Mouse (Mus musculus) stomach, postnatal 0 days (tissue): Measurements from ENCODE around the gene Mdga2.

ENCODE experiments used
- CTCF ChIP-seq: IDR thresholded peaks from 2 replicates; pipeline ENCODE4 v1.5.1; 2016; ENCODE audit warnings: antibody characterized with exemption, low read depth, mild to moderate bottlenecking, moderate library complexity
- EP300 ChIP-seq: optimal IDR thresholded peaks from 2 replicates; pipeline ENCODE3; 2016; ENCODE audit warnings: antibody characterized with exemption

DNA sequence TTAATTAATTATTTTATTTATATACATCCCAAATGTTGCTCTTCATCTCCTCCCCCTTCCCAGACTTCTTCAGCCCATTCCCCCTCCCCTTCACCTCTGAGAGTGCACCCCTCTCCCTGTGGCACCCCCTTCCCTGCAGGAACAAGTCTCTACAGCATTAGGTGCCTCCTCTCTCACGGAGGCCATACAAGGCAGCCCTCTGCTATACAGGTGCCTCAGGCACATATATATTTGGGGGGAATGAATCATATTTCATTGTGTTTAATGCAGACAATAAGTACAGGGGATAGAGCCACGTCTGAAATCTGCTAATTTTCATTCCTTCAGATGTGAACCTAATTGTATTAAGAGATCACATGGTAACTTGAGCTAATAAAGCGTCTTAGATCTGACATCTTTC lies 69.3 kb downstream of the Mdga2 start:
- TF ChIP-seq CTCF (no peak), EP300 (no peak)
